Mouse (Mus musculus): ENCODE data around the gene Hist2h3b. TPM values are rescaled to one million over a fixed set of nuclear protein-coding genes. Genes with fewer than 3 reads are reported as not detected.

The Hist2h3b gene
- polyA plus RNA-seq, 1 experiment from 2014 or later: 36.5 TPM

GRCm38 (mm10) chr3:96254683-96255355 is 13.6 kb upstream of the Hist2h3b start:
- WGBS: 56% methylated on average over 10 of the region's 10 CpGs
- H3K27ac ChIP-seq: no peak overlapping the region
- H3K4me3 ChIP-seq (replicated peaks; ENCODE audit: low read depth, low read length): no peak overlapping the region
- no peaks in the 10 kb centered on the region for H3K36me3 ChIP-seq (ENCODE audit: insufficient read depth, low read length)
- H3K4me2 ChIP-seq (ENCODE audit: low read length): no peak overlapping the region
- H3K27me3 ChIP-seq (ENCODE audit: insufficient read depth, low read length): no peaks in the 10 kb centered on the region
- ATAC-seq (replicated peaks; ENCODE audit: low FRiP score, low read depth): no peak
- TF ChIP-seq CTCF (IDR thresholded peaks at IDR 0.05; ENCODE audit: low read depth): no peak
- peak; percentile 32 for DNase-seq (ENCODE audit: low spot score)
- H3K9me3 ChIP-seq (replicated peaks; ENCODE audit: low read length): no peaks in the 10 kb centered on the region
- no peak overlapping the region for H3K9ac ChIP-seq (ENCODE audit: low read depth, low read length)
- no peaks in the 10 kb centered on the region for H3K4me1 ChIP-seq (replicated peaks; ENCODE audit: insufficient read depth, low read length)

- 66% methylated on average over 5 of the region's 5 CpGs for WGBS
- Histone ChIP-seq H3K36me3 (ENCODE audit: insufficient read depth, low read length) (no peaks in the 10 kb centered on the region), H3K4me3 (replicated peaks; ENCODE audit: low read depth, low read length) (no peak overlapping the region), H3K27ac (peak overlapping the region; percentile 22; the same call in 1 of the 2 replicates), H3K9ac (ENCODE audit: low read depth, low read length) (no peak overlapping the region), H3K27me3 (ENCODE audit: insufficient read depth, low read length) (no peaks in the 10 kb centered on the region), H3K4me1 (replicated peaks; ENCODE audit: insufficient read depth, low read length) (no peaks in the 10 kb centered on the region), H3K4me2 (ENCODE audit: low read length) (no peak overlapping the region), H3K9me3 (replicated peaks; ENCODE audit: low read length) (no peaks in the 10 kb centered on the region)
- ATAC-seq (replicated peaks; ENCODE audit: low FRiP score, low read depth): no peak
- no peak for TF ChIP-seq CTCF (IDR thresholded peaks at IDR 0.05; ENCODE audit: low read depth)
- DNase-seq (ENCODE audit: low spot score): no peak
Measured at GRCm38 (mm10) chr3:96255926-96256593, 12.4 kb upstream of the Hist2h3b start.

DNA sequence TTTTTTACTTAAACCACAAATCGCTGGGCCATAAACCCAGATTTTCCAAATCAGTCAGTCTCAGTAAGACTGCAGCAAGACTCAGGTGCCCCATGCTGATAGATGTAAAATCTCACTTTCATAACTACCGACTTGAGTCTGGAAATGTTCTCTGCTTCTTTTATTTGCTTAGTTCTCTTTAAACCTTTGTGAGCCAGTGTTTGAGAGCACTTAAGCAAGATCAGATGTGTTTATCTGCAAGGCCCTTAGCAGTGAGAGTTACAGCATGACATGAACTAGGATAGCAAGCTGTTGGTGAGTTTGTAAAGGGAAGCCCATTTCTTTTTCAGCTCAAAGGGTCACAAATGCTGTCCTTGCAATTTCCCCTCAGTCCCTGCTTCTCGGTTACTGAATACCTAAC is 11.3 kb upstream of the Hist2h3b start:
- WGBS: 83% methylated on average over 3 of the region's 3 CpGs
- Histone ChIP-seq H3K4me3 (replicated peaks; ENCODE audit: low read depth, low read length) (no peak overlapping the region), H3K36me3 (ENCODE audit: insufficient read depth, low read length) (no peaks in the 10 kb centered on the region), H3K4me1 (replicated peaks; ENCODE audit: insufficient read depth, low read length) (peaks cover 3% of the 10 kb centered on the region; the same call in 1 of the 2 replicates), H3K9ac (ENCODE audit: low read depth, low read length) (no peak overlapping the region), H3K9me3 (replicated peaks; ENCODE audit: low read length) (no peaks in the 10 kb centered on the region), H3K27ac (no peak overlapping the region), H3K27me3 (ENCODE audit: insufficient read depth, low read length) (no peaks in the 10 kb centered on the region), H3K4me2 (ENCODE audit: low read length) (no peak overlapping the region)
- DNase-seq (ENCODE audit: low spot score) (no peak), ATAC-seq (replicated peaks; ENCODE audit: low FRiP score, low read depth) (no peak)
- TF ChIP-seq CTCF (IDR thresholded peaks at IDR 0.05; ENCODE audit: low read depth): no peak

DNA sequence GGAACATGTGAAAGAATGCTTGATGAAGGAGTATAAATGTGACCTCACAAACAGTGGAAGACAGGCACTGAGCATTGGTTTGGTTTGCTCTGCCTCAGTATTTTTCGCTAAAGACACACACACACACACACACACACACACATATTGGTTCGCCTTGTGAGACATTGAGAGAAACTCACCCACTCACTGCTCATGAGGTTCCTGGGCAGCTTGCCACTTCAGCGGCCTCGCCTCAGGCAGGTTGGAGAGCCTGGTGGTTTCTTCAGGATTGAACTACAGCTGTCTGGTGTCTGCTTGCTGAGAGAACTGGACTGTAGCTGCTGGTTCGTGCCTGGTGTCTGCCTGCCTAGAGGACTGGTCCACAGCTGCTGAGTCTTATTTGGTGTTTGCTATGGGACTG is 8.2 kb upstream of the Hist2h3b start:
- no peak for TF ChIP-seq CTCF (IDR thresholded peaks at IDR 0.05; ENCODE audit: low read depth)
- DNase-seq (ENCODE audit: low spot score) (no peak), ATAC-seq (replicated peaks; ENCODE audit: low FRiP score, low read depth) (no peak)
- Histone ChIP-seq H3K4me2 (ENCODE audit: low read length) (no peak overlapping the region), H3K4me1 (replicated peaks; ENCODE audit: insufficient read depth, low read length) (peaks cover 9% of the 10 kb centered on the region; the same call in 1 of the 2 replicates), H3K9ac (ENCODE audit: low read depth, low read length) (no peak overlapping the region), H3K36me3 (ENCODE audit: insufficient read depth, low read length) (no peaks in the 10 kb centered on the region), H3K4me3 (replicated peaks; ENCODE audit: low read depth, low read length) (no peak overlapping the region), H3K9me3 (replicated peaks; ENCODE audit: low read length) (no peaks in the 10 kb centered on the region), H3K27ac (no peak overlapping the region), H3K27me3 (ENCODE audit: insufficient read depth, low read length) (no peaks in the 10 kb centered on the region)
- WGBS: 92% methylated on average over 5 of the region's 5 CpGs

DNA sequence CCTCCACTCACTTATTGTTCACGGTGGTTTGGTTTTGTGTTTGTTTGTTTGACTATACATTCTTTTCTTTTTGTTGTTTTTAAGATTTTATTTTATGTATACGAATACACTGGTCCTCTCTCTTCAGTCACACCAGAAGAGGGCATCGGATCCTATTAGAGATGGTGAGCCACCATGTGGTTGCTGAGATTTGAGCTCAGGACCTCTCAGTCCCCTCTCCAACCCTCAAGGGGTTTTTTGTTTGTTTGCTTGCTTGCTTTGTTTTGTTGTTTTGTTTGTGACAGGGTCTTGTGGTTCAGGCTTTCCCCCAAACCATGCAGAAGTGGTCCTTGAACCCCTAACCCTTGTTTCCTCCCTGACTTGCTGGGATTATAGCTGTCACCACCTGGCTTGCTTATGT is 6.8 kb upstream of the Hist2h3b start:
- no peak for ATAC-seq (replicated peaks; ENCODE audit: low FRiP score, low read depth)
- 58% methylated on average over 3 of the region's 3 CpGs for WGBS
- H3K9ac ChIP-seq (ENCODE audit: low read depth, low read length): no peak overlapping the region

DNA sequence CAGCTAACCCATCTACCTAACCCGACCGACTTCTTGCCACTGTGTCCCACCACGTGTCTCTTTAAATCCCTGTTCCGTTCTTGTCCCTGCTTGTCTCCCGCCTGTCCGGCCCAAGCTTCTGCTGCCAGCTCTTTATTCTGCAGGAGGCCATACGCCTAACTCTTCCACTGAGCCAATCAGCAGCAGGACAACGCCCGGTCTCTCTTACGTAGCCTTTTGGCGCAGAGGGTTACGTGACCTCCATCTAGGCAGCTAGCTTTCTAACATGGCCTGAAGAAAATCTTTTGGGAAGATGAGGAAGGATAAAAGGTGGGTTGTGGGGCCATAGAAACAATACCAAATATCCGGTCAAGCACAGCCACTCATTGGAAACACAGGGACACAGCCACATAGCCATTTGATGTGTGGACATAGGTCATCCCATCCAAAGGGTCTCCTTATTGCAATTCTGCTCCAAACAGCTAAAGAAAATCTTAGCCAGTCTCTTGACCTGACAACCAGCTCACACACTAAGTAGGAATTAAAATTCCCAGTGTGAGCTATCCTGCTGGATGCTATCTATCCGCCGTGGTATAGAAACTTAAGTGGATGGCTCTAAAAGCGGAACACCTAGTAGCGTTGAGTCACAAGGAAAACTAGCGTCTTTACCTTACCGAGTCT is 6.1 kb upstream of the Hist2h3b start:
- H3K36me3 ChIP-seq (ENCODE audit: insufficient read depth, low read length): no peaks in the 10 kb centered on the region
- ATAC-seq (replicated peaks; ENCODE audit: low FRiP score, low read depth) (peak; percentile 70), DNase-seq (ENCODE audit: low spot score) (peak; percentile 91)
- H3K4me1 ChIP-seq (replicated peaks; ENCODE audit: insufficient read depth, low read length): peaks cover 11% of the 10 kb centered on the region; the same call in 1 of the 2 replicates
- H3K9ac ChIP-seq (ENCODE audit: low read depth, low read length): peak overlapping the region; percentile 78
- H3K27ac ChIP-seq: peak overlapping the region; percentile 96
- under 1% methylated on average over 19 of the region's 19 CpGs for WGBS
- peak overlapping the region; percentile 82 for H3K4me2 ChIP-seq (ENCODE audit: low read length)
- no peaks in the 10 kb centered on the region for H3K9me3 ChIP-seq (replicated peaks; ENCODE audit: low read length)
- peak overlapping the region; percentile 60 for H3K4me3 ChIP-seq (replicated peaks; ENCODE audit: low read depth, low read length)
- H3K27me3 ChIP-seq (ENCODE audit: insufficient read depth, low read length): no peaks in the 10 kb centered on the region
- TF ChIP-seq CTCF (IDR thresholded peaks at IDR 0.05; ENCODE audit: low read depth): no peak

More for the DNA sequence above, 6.8 kb upstream of the Hist2h3b start:
- Histone ChIP-seq H3K27me3 (ENCODE audit: insufficient read depth, low read length) (no peaks in the 10 kb centered on the region), H3K4me1 (replicated peaks; ENCODE audit: insufficient read depth, low read length) (peaks cover 9% of the 10 kb centered on the region; the same call in 1 of the 2 replicates), H3K4me2 (ENCODE audit: low read length) (peak overlapping the region; percentile 82), H3K4me3 (replicated peaks; ENCODE audit: low read depth, low read length) (peak overlapping the region; percentile 60; the same call in 1 of the 2 replicates), H3K9me3 (replicated peaks; ENCODE audit: low read length) (no peaks in the 10 kb centered on the region), H3K27ac (peak overlapping the region; percentile 96), H3K36me3 (ENCODE audit: insufficient read depth, low read length) (no peaks in the 10 kb centered on the region)
- no peak for DNase-seq (ENCODE audit: low spot score)
- peak; percentile 30; the same call in 1 of the 2 replicates for TF ChIP-seq CTCF (IDR thresholded peaks at IDR 0.05; ENCODE audit: low read depth)

All from kidney, postnatal 0 days (tissue).